Mouse (Mus musculus) hindbrain, embryonic 10.5 days (tissue): ENCODE measurements around the gene Asb1. TPM values are rescaled to one million over a fixed set of nuclear protein-coding genes. Genes with fewer than 3 reads are reported as not detected.

Source experiments
- DNase-seq: peaks from one replicate; pipeline ENCODE4 v3.0.0-alpha.2; 2017; ENCODE audit warnings: low spot score
- H3K27ac ChIP-seq: fragments of 300-500 bp; sonication (generic); 2 replicates; pipeline ENCODE4 v1.5.1; 2016; ENCODE audit warnings: mild to moderate bottlenecking, moderate library complexity
- H3K27me3 ChIP-seq: fragments of 300-500 bp; sonication (generic); 2 replicates; pipeline ENCODE4 v1.6.1; 2016; ENCODE audit warnings: mild to moderate bottlenecking; ENCODE audit not compliant: poor library complexity, insufficient read depth, severe bottlenecking
- H3K36me3 ChIP-seq: fragments of 300-500 bp; sonication (generic); 2 replicates; pipeline ENCODE4 v1.6.1; 2016; ENCODE audit warnings: mild to moderate bottlenecking, moderate library complexity
- H3K4me1 ChIP-seq: fragments of 300-500 bp; sonication (generic); replicated peaks from 2 replicates; pipeline ENCODE4 v1.6.1; 2016; ENCODE audit warnings: mild to moderate bottlenecking
- H3K4me3 ChIP-seq: fragments of 300-500 bp; sonication (generic); 2 replicates; pipeline ENCODE4 v1.5.1; 2016; ENCODE audit warnings: mild to moderate bottlenecking, moderate library complexity
- H3K9me3 ChIP-seq: fragments of 300-500 bp; sonication (generic); 2 replicates; pipeline ENCODE4 v1.6.1; 2016; ENCODE audit warnings: mild to moderate bottlenecking, moderate library complexity
- WGBS: fragments of 180-500 bp; shearing (Covaris S2); methylation state at CpG from one replicate; pipeline ENCODE4 v1.1.7; 2016; 5-methylcytosine and 5-hydroxymethylcytosine counted together
- polyA plus RNA-seq: library from polyadenylated mRNA; unstranded; fragments of >200 nt; fragmentation: Nextera tagmentation; extraction: Ambion mirVana; gene quantifications from 2 replicates; pipeline ENCODE4 v1.2.1, GENCODE M21; 2016

Asb1 gene
- polyA plus RNA-seq, 1 experiment from 2014 or later, result 10.8 TPM

GRCm38 (mm10) chr1:91595521-91596020, 55.2 kb downstream of the Asb1 start:
- 80% methylated on average over 9 of the region's 9 CpGs for WGBS
- Histone ChIP-seq H3K9me3 (0 out of 2 replicates have a peak, but pooled peaks cover 10% of the 10 kb centered on the region), H3K36me3 (no peaks in the 10 kb centered on the region), H3K4me3 (no peak overlapping the region), H3K27ac (no peak overlapping the region), H3K4me1 (peaks cover 7% of the 10 kb centered on the region), H3K27me3 (no peaks in the 10 kb centered on the region)
- DNase-seq, result no peak

- H3K27ac ChIP-seq, result no peak overlapping the region
- peaks cover 19% of the 10 kb centered on the region for H3K4me1 ChIP-seq
- H3K9me3 ChIP-seq, result 0 out of 2 replicates have a peak, but pooled peaks cover 4% of the 10 kb centered on the region
- no peak overlapping the region for H3K4me3 ChIP-seq
- WGBS, result 93% methylated on average over 5 of the region's 5 CpGs
- no peak for DNase-seq
- 0 out of 2 replicates have a peak, but pooled peaks cover 6% of the 10 kb centered on the region for H3K27me3 ChIP-seq
- H3K36me3 ChIP-seq, result no peaks in the 10 kb centered on the region
These were observed 57.3 kb downstream of the Asb1 start for GRCm38 (mm10) chr1:91597611-91598010.

GRCm38 (mm10) chr1:91600671-91601361, 60.5 kb downstream of the Asb1 start:
- Histone ChIP-seq H3K36me3 (no peaks in the 10 kb centered on the region), H3K4me3 (no peak overlapping the region), H3K4me1 (peaks cover 25% of the 10 kb centered on the region), H3K27me3 (peaks cover 10% of the 10 kb centered on the region; the same call in 1 of the 2 replicates), H3K9me3 (no peaks in the 10 kb centered on the region), H3K27ac (peak overlapping the region; percentile 83)
- DNase-seq, result peak; percentile 78
- WGBS, result 29% methylated on average over 9 of the region's 9 CpGs

GRCm38 (mm10) chr1:91601362-91602096, 61.2 kb downstream of the Asb1 start:
- Histone ChIP-seq H3K27ac (peak overlapping the region; percentile 83), H3K9me3 (no peaks in the 10 kb centered on the region), H3K27me3 (peaks cover 11% of the 10 kb centered on the region; the same call in 1 of the 2 replicates), H3K36me3 (no peaks in the 10 kb centered on the region), H3K4me3 (no peak overlapping the region), H3K4me1 (peaks cover 32% of the 10 kb centered on the region)
- 85% methylated on average over 2 of the region's 2 CpGs for WGBS
- DNase-seq, result peak; percentile 23

GRCm38 (mm10) chr1:91605632-91606031, 65.3 kb downstream of the Asb1 start:
- Histone ChIP-seq H3K27ac (no peak overlapping the region), H3K36me3 (no peaks in the 10 kb centered on the region), H3K4me3 (no peak overlapping the region), H3K27me3 (peaks cover 19% of the 10 kb centered on the region), H3K9me3 (no peaks in the 10 kb centered on the region), H3K4me1 (peaks cover 24% of the 10 kb centered on the region)
- WGBS, result 63% methylated on average over 14 of the region's 14 CpGs
- no peak for DNase-seq

- peaks cover 19% of the 10 kb centered on the region for H3K27me3 ChIP-seq
- no peak overlapping the region for H3K4me3 ChIP-seq
- no peak for DNase-seq
- H3K9me3 ChIP-seq, result no peaks in the 10 kb centered on the region
- H3K4me1 ChIP-seq, result peaks cover 22% of the 10 kb centered on the region
- H3K36me3 ChIP-seq, result no peaks in the 10 kb centered on the region
- WGBS, result 94% methylated on average over 7 of the region's 7 CpGs
- no peak overlapping the region for H3K27ac ChIP-seq
These were observed 66.4 kb downstream of the Asb1 start for GRCm38 (mm10) chr1:91606701-91607100.

- Histone ChIP-seq H3K36me3 (no peaks in the 10 kb centered on the region), H3K27me3 (peaks cover 14% of the 10 kb centered on the region), H3K4me3 (no peak overlapping the region), H3K4me1 (peaks cover 21% of the 10 kb centered on the region; the same call in 1 of the 2 replicates), H3K27ac (no peak overlapping the region), H3K9me3 (no peaks in the 10 kb centered on the region)
- 86% methylated on average over 6 of the region's 6 CpGs for WGBS
- no peak for DNase-seq
These were observed 66.8 kb downstream of the Asb1 start for GRCm38 (mm10) chr1:91607141-91607540.

Other genes starting within 250 kb of the Asb1 start
- gene Scly, start 242.2 kb upstream of the Asb1 start, polyA plus RNA-seq, result 17.9 and 19.1 TPM in 2 replicates
- 0.05 TPM in 1 of 2 replicates, not detected in the other for gene Espnl, start 218.5 kb upstream of the Asb1 start, polyA plus RNA-seq
- 0.35 and 0.47 TPM in 2 replicates for gene Klhl30, start 189.5 kb upstream of the Asb1 start, polyA plus RNA-seq
- 0.85 and 1.7 TPM in 2 replicates for gene Erfe, start 174.1 kb upstream of the Asb1 start, polyA plus RNA-seq
- 165 and 173 TPM in 2 replicates for gene Ilkap, start 141.7 kb upstream of the Asb1 start, polyA plus RNA-seq
- 285 and 401 TPM in 2 replicates for gene Hes6, start 126.5 kb upstream of the Asb1 start, polyA plus RNA-seq
- gene Per2, start 81.2 kb upstream of the Asb1 start, polyA plus RNA-seq, result 1.9 and 2.4 TPM in 2 replicates
- gene Traf3ip1, start 45.9 kb upstream of the Asb1 start, polyA plus RNA-seq, result 9.3 and 11.0 TPM in 2 replicates